Mouse (Mus musculus) hindbrain, embryonic 11.5 days (tissue): ENCODE data around the gene Kif18b. TPM values are rescaled to one million over a fixed set of nuclear protein-coding genes. Genes with fewer than 3 reads are reported as not detected.

Source experiments
- ATAC-seq: fragments of 200-750 bp; cut with Nextera tagmentation; 2 replicates; pipeline ENCODE4 v1.8.0; 2017; ENCODE audit warnings: mild to moderate bottlenecking, moderate TSS enrichment, moderate library complexity; ENCODE audit not compliant: low FRiP score
- DNase-seq: peaks from one replicate; pipeline ENCODE4 v3.0.0-alpha.2; 2015; ENCODE audit warnings: low spot score
- H3K27ac ChIP-seq: fragments of 300-500 bp; sonication (generic); 2 replicates; pipeline ENCODE4 v1.5.1; 2014; ENCODE audit warnings: mild to moderate bottlenecking, low read depth, low read length
- H3K27me3 ChIP-seq: fragments of 300-500 bp; sonication (generic); 2 replicates; pipeline ENCODE4 v1.6.1; 2014; ENCODE audit warnings: mild to moderate bottlenecking, low read length, moderate library complexity, mixed read lengths; ENCODE audit not compliant: control insufficient read depth, insufficient read depth
- H3K36me3 ChIP-seq: fragments of 300-500 bp; sonication (generic); 2 replicates; pipeline ENCODE4 v1.6.1; 2014; ENCODE audit warnings: mild to moderate bottlenecking, low read length, moderate library complexity, mixed read lengths; ENCODE audit not compliant: control insufficient read depth, insufficient read depth
- H3K4me1 ChIP-seq: fragments of 300-500 bp; sonication (generic); replicated peaks from 2 replicates; pipeline ENCODE4 v1.6.1; 2014; ENCODE audit warnings: low read length, mixed read lengths; ENCODE audit not compliant: control insufficient read depth, insufficient read depth
- H3K4me2 ChIP-seq: fragments of 300-500 bp; sonication (generic); replicated peaks from 2 replicates; pipeline ENCODE4 v1.6.1; 2014; ENCODE audit warnings: mild to moderate bottlenecking, low read depth, low read length
- H3K4me3 ChIP-seq: fragments of 300-500 bp; sonication (generic); 2 replicates; pipeline ENCODE4 v1.5.1; 2014; ENCODE audit warnings: low read depth, low read length
- H3K9ac ChIP-seq: fragments of 300-500 bp; sonication (generic); 2 replicates; pipeline ENCODE4 v1.6.1; 2014; ENCODE audit warnings: low read depth, low read length
- H3K9me3 ChIP-seq: fragments of 300-500 bp; sonication (generic); 2 replicates; pipeline ENCODE4 v1.6.1; 2016; ENCODE audit warnings: low read length; ENCODE audit not compliant: control insufficient read depth
- WGBS: fragments of 180-500 bp; shearing (Covaris S2); extraction: QIAGEN DNeasy Blood & Tissue Kit; methylation state at CpG from one replicate; pipeline ENCODE4 v1.1.7; 2014; 5-methylcytosine and 5-hydroxymethylcytosine counted together
- polyA plus RNA-seq: library from polyadenylated mRNA; unstranded; fragments of >200 nt; fragmentation: Nextera tagmentation; extraction: Ambion mirVana; gene quantifications from 2 replicates; pipeline ENCODE4 v1.2.1, GENCODE M21; 2014

The Kif18b gene
- polyA plus RNA-seq, 1 experiment from 2014 or later = 8.5 TPM

- H3K27ac ChIP-seq = peak within 1 kb of the TSS; percentile 73
- 0 out of 2 replicates have a peak, but pooled peaks cover 2% of the 10 kb centered on the region for H3K4me1 ChIP-seq
- ATAC-seq = peak; percentile 90
- peak; percentile 94 for DNase-seq
- no peaks in the 10 kb centered on the region for H3K27me3 ChIP-seq
- peak within 1 kb of the TSS; percentile 69 for H3K4me2 ChIP-seq
- under 1% methylated on average over 62 of the region's 62 CpGs for WGBS
- peak within 1 kb of the TSS; percentile 79 for H3K9ac ChIP-seq
- peak within 1 kb of the TSS; percentile 75 for H3K4me3 ChIP-seq
- H3K36me3 ChIP-seq = 0 out of 2 replicates have a peak, but pooled peaks cover 2% of the 10 kb centered on the region
- no peaks in the 10 kb centered on the region for H3K9me3 ChIP-seq
Observed at GRCm38 (mm10) chr11:102880585-102881313, 44.2 kb downstream of the Kif18b start, which contains the start of the genes Eftud2 and Ccdc103. Gene Eftud2, minus strand, starts transcription at chr11:102880985. Gene Ccdc103, plus strand, starts transcription at chr11:102881204.

- DNase-seq = no peak
- H3K4me3 ChIP-seq = peak overlapping the region; percentile 75
- peak overlapping the region; percentile 23 for H3K9ac ChIP-seq
Observed at GRCm38 (mm10) chr11:102879558-102879957, 45.4 kb downstream of the Kif18b start.

GRCm38 (mm10) chr11:102874801-102875334 lies 50.1 kb downstream of the Kif18b start:
- Histone ChIP-seq H3K9me3 (no peaks in the 10 kb centered on the region), H3K27ac (no peak overlapping the region), H3K4me1 (no peaks in the 10 kb centered on the region), H3K27me3 (no peaks in the 10 kb centered on the region), H3K4me2 (no peak overlapping the region), H3K9ac (no peak overlapping the region), H3K4me3 (no peak overlapping the region), H3K36me3 (peaks cover 7% of the 10 kb centered on the region; the same call in 1 of the 2 replicates)
- no peak for DNase-seq
- 91% methylated on average over 7 of the region's 7 CpGs for WGBS
- no peak for ATAC-seq

More at GRCm38 (mm10) chr11:102879558-102879957, 45.4 kb downstream of the Kif18b start:
- H3K27ac ChIP-seq = no peak overlapping the region
- no peaks in the 10 kb centered on the region for H3K27me3 ChIP-seq
- 0 out of 2 replicates have a peak, but pooled peaks cover 2% of the 10 kb centered on the region for H3K4me1 ChIP-seq
- H3K36me3 ChIP-seq = 0 out of 2 replicates have a peak, but pooled peaks cover 2% of the 10 kb centered on the region
- WGBS = 65% methylated on average over 2 of the region's 2 CpGs
- peak overlapping the region; percentile 69; the same call in 1 of the 2 replicates for H3K4me2 ChIP-seq
- H3K9me3 ChIP-seq = no peaks in the 10 kb centered on the region
- ATAC-seq = no peak

GRCm38 (mm10) chr11:102864272-102864671 lies 60.7 kb downstream of the Kif18b start:
- H3K36me3 ChIP-seq = peaks cover 12% of the 10 kb centered on the region
- no peak overlapping the region for H3K4me2 ChIP-seq
- H3K9ac ChIP-seq = no peak overlapping the region
- DNase-seq (peak; percentile 87), ATAC-seq (no peak)
- no peaks in the 10 kb centered on the region for H3K9me3 ChIP-seq
- H3K27me3 ChIP-seq = no peaks in the 10 kb centered on the region
- H3K27ac ChIP-seq = no peak overlapping the region
- WGBS = 53% methylated on average over 4 of the region's 4 CpGs
- no peak overlapping the region for H3K4me3 ChIP-seq
- no peaks in the 10 kb centered on the region for H3K4me1 ChIP-seq

- H3K4me3 ChIP-seq = no peak overlapping the region
- DNase-seq (no peak), ATAC-seq (no peak)
- H3K9me3 ChIP-seq = no peaks in the 10 kb centered on the region
- no peak overlapping the region for H3K4me2 ChIP-seq
- no peaks in the 10 kb centered on the region for H3K27me3 ChIP-seq
- H3K36me3 ChIP-seq = peaks cover 7% of the 10 kb centered on the region
- no peak overlapping the region for H3K9ac ChIP-seq
- WGBS = 93% methylated on average over 8 of the region's 8 CpGs
- H3K4me1 ChIP-seq = no peaks in the 10 kb centered on the region
- H3K27ac ChIP-seq = no peak overlapping the region
Observed at GRCm38 (mm10) chr11:102859933-102860332, 65.0 kb downstream of the Kif18b start.

GRCm38 (mm10) chr11:102858951-102859350 lies 66.0 kb downstream of the Kif18b start:
- no peaks in the 10 kb centered on the region for H3K27me3 ChIP-seq
- WGBS = 87% methylated on average over 11 of the region's 11 CpGs
- no peak overlapping the region for H3K9ac ChIP-seq
- H3K4me1 ChIP-seq = no peaks in the 10 kb centered on the region
- H3K9me3 ChIP-seq = no peaks in the 10 kb centered on the region
- no peak overlapping the region for H3K4me3 ChIP-seq
- ATAC-seq (no peak), DNase-seq (no peak)
- peaks cover 7% of the 10 kb centered on the region for H3K36me3 ChIP-seq
- no peak overlapping the region for H3K4me2 ChIP-seq
- no peak overlapping the region for H3K27ac ChIP-seq

- H3K4me3 ChIP-seq = no peak overlapping the region
- ATAC-seq (no peak), DNase-seq (peak; percentile 3)
- WGBS = 71% methylated on average over 6 of the region's 6 CpGs
- H3K9ac ChIP-seq = no peak overlapping the region
- no peak overlapping the region for H3K27ac ChIP-seq
- H3K27me3 ChIP-seq = no peaks in the 10 kb centered on the region
- no peak overlapping the region for H3K4me2 ChIP-seq
- no peaks in the 10 kb centered on the region for H3K9me3 ChIP-seq
- peaks cover 10% of the 10 kb centered on the region for H3K36me3 ChIP-seq
- H3K4me1 ChIP-seq = no peaks in the 10 kb centered on the region
Observed at GRCm38 (mm10) chr11:102855941-102856340, 69.0 kb downstream of the Kif18b start.
